Mouse (Mus musculus) megakaryocyte-erythroid progenitor cell, adult 5-6 weeks (primary cell): ENCODE results near the gene Ppp1r35. TPM values are rescaled to one million over a fixed set of nuclear protein-coding genes. Genes with fewer than 3 reads are reported as not detected.

Experiments used
- ATAC-seq: replicated peaks from 2 replicates; pipeline ENCODE4 v1.8.0; 2016; ENCODE audit warnings: mild to moderate bottlenecking, inconsistent platforms; ENCODE audit not compliant: severe bottlenecking, poor library complexity, low FRiP score, low TSS enrichment
- total RNA-seq, 2 experiments: library from RNA; stranded (forward) in 1 of 2; stranded (reverse) in 1 of 2; fragments of 200-1000, 215-1000 nt in 1 of 2; fragments of >200 nt in 1 of 2; fragmentation: Nextera tagmentation in 1 of 2; gene quantifications; 2 replicates each; pipeline ENCODE4 v1.2.3; 2014 to 2017

The Ppp1r35 gene
- total RNA-seq, 2 experiments from 2014 or later, result 40.6 to 60.2 TPM

- ATAC-seq, result no peak
These were observed 43.5 kb downstream of the Ppp1r35 start for GRCm38 (mm10) chr5:137822126-137822525.

DNA sequence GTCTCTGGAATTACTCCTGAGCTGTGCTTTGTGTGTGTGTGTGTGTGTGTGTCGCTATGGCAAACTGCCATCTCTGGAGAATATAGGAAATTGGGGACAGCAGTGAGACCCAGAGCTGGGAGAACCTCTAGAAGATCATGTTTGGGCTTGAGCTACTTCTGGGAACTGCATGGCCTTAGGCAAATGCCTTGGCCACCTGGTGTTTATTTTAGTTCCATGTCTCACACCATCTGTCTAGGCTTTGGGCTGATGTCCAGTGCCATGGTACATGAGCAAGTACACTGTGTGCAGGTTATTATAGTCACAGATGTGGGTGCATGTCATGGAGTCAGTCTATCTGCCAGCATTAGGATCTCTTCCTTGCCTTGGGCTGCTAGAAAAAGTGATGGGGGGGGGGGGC, 44.0 kb downstream of the Ppp1r35 start:
- no peak for ATAC-seq

GRCm38 (mm10) chr5:137823455-137824045, 44.9 kb downstream of the Ppp1r35 start:
- no peak for ATAC-seq

DNA sequence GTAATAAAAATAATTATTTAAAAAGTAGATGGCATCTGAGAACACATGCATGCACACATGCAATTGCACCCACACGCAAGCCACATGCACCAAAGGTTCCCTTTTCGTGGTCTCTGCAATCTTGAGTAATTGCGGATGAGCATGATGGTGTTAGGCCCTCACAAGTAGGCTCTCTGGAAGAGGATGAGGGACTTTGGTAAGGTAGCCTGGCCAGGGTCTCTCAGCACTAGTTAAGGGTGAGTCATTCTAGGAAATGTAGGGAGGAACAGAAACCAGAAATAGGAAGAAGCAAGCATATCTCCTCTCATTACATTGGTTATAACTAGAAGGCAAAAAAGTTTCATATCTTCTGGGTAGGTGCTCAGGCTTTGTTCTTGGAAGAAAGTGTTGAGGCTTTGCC, 46.4 kb downstream of the Ppp1r35 start:
- ATAC-seq, result no peak

DNA sequence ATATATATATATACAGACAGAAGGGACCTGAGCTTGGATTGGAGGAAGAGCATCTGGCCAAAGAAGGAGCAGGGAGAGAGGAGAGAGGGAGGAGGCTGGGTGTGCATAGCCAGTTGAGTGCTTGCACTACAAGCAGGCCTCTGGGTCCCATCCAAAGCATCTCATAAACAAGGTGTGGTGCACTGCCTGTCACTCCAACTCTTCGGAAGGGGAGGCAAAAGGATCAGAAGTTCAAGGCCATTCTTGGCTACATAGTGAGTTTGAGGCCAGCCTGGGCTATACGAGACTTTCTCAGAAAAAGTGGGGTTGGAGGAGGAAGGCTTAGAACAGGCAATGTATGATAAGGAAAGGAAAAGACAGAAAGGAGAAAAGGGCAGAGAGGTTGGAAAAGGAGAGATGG, 47.3 kb downstream of the Ppp1r35 start:
- ATAC-seq, result no peak

DNA sequence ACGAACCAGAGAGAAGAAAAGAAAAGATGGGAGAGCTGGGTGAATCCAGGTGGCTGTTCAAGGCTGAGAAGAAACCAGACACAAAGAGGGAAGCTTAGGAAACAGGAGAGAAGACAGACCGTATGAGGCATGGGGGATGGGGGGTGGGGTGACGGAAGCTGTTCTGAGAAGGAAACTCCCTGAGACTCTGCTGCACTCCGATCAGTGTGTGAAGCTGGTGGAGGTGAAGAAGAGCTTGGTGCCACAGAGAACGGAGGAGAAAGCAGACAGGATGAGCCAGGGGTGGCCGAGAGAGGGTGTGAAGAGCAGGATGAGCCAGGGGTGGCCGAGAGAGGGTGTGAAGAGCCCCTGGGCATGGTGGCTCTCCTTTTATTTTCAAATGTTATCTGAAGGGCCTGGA, 47.8 kb downstream of the Ppp1r35 start:
- no peak for ATAC-seq

DNA sequence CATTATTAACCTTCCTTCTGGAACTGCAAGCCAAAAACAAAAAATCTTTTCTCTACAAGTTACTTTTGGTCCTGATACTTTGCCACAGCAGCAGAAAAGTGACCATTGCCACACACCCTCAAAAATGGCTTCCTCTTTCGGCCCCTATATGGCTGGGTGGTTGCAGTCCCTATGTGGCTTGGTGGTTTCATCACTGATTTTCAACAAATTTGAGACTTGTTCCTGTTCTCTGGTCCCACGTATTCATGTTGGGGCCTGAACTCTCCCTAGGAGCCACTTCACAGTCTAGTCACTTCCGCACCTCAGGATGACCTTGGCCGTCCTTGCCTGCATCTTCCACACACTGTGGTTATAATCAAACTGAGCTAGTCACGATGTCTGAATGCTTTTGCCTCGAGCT, 50.0 kb downstream of the Ppp1r35 start:
- no peak for ATAC-seq

Other genes with a start within 250 kb of the Ppp1r35 start
- not detected in 2 replicates for gene Epo, start 245.6 kb upstream of the Ppp1r35 start, total RNA-seq (2014; fragmentation: Nextera tagmentation)
- gene Epo, start 245.6 kb upstream of the Ppp1r35 start, total RNA-seq (2017), result not detected in 2 replicates
- gene Gnb2, start 245.3 kb upstream of the Ppp1r35 start, total RNA-seq (2014; fragmentation: Nextera tagmentation), result 367 and 396 TPM in 2 replicates
- 155 and 173 TPM in 2 replicates for gene Gnb2, start 245.3 kb upstream of the Ppp1r35 start, total RNA-seq (2017)
- gene Actl6b, start 225.3 kb upstream of the Ppp1r35 start, total RNA-seq (2014; fragmentation: Nextera tagmentation), result not detected in 2 replicates
- not detected in 2 replicates for gene Actl6b, start 225.3 kb upstream of the Ppp1r35 start, total RNA-seq (2017)
- 166 and 215 TPM in 2 replicates for gene Tfr2, start 209.0 kb upstream of the Ppp1r35 start, total RNA-seq (2014; fragmentation: Nextera tagmentation)
- 94.7 and 144 TPM in 2 replicates for gene Tfr2, start 209.0 kb upstream of the Ppp1r35 start, total RNA-seq (2017)
- 258 and 312 TPM in 2 replicates for gene Mospd3, start 177.8 kb upstream of the Ppp1r35 start, total RNA-seq (2014; fragmentation: Nextera tagmentation)
- 15.8 and 18.8 TPM in 2 replicates for gene Mospd3, start 177.8 kb upstream of the Ppp1r35 start, total RNA-seq (2017)
- gene Pcolce, start 165.1 kb upstream of the Ppp1r35 start, total RNA-seq (2014; fragmentation: Nextera tagmentation), result 3.5 TPM in 1 of 2 replicates, not detected in the other
- 0.34 TPM in 1 of 2 replicates, not detected in the other for gene Pcolce, start 165.1 kb upstream of the Ppp1r35 start, total RNA-seq (2017)
- gene Fbxo24, start 149.8 kb upstream of the Ppp1r35 start, total RNA-seq (2014; fragmentation: Nextera tagmentation), result not detected in 2 replicates
- gene Fbxo24, start 149.8 kb upstream of the Ppp1r35 start, total RNA-seq (2017), result not detected in 2 replicates
- gene Lrch4, start 149.7 kb upstream of the Ppp1r35 start, total RNA-seq (2014; fragmentation: Nextera tagmentation), result 56.4 and 79.5 TPM in 2 replicates
- 13.9 and 14.7 TPM in 2 replicates for gene Lrch4, start 149.7 kb upstream of the Ppp1r35 start, total RNA-seq (2017)
- 19.5 and 22.4 TPM in 2 replicates for gene Gm20605, start 149.7 kb upstream of the Ppp1r35 start, total RNA-seq (2014; fragmentation: Nextera tagmentation)
- gene Gm20605, start 149.7 kb upstream of the Ppp1r35 start, total RNA-seq (2017), result 2.8 and 3.1 TPM in 2 replicates
- gene Sap25, start 137.5 kb upstream of the Ppp1r35 start, total RNA-seq (2014; fragmentation: Nextera tagmentation), result 45.8 and 69.9 TPM in 2 replicates
- gene Sap25, start 137.5 kb upstream of the Ppp1r35 start, total RNA-seq (2017), result 10.0 and 12.9 TPM in 2 replicates
- gene Irs3, start 133.1 kb upstream of the Ppp1r35 start, total RNA-seq (2014; fragmentation: Nextera tagmentation), result not detected in 2 replicates
- 0.80 TPM in 1 of 2 replicates, not detected in the other for gene Irs3, start 133.1 kb upstream of the Ppp1r35 start, total RNA-seq (2017)
- 22.7 and 37.5 TPM in 2 replicates for gene Agfg2, start 94.1 kb upstream of the Ppp1r35 start, total RNA-seq (2014; fragmentation: Nextera tagmentation)
- 17.0 TPM in 2 replicates for gene Agfg2, start 94.1 kb upstream of the Ppp1r35 start, total RNA-seq (2017)
- gene Nyap1, start 37.2 kb upstream of the Ppp1r35 start, total RNA-seq (2014; fragmentation: Nextera tagmentation), result 0.57 TPM in 1 of 2 replicates, not detected in the other
- not detected in 2 replicates for gene Nyap1, start 37.2 kb upstream of the Ppp1r35 start, total RNA-seq (2017)
- gene Tsc22d4, start 33.1 kb upstream of the Ppp1r35 start, total RNA-seq (2014; fragmentation: Nextera tagmentation), result 45.4 and 55.2 TPM in 2 replicates
- gene Tsc22d4, start 33.1 kb upstream of the Ppp1r35 start, total RNA-seq (2017), result 43.0 and 66.3 TPM in 2 replicates
- 59.2 and 84.0 TPM in 2 replicates for gene Mepce, start 8.8 kb downstream of the Ppp1r35 start, total RNA-seq (2014; fragmentation: Nextera tagmentation)
- 22.0 and 26.7 TPM in 2 replicates for gene Mepce, start 8.8 kb downstream of the Ppp1r35 start, total RNA-seq (2017)
- 4.2 and 5.5 TPM in 2 replicates for gene Zcwpw1, start 8.9 kb downstream of the Ppp1r35 start, total RNA-seq (2014; fragmentation: Nextera tagmentation)
- gene Zcwpw1, start 8.9 kb downstream of the Ppp1r35 start, total RNA-seq (2017), result 7.8 and 18.7 TPM in 2 replicates
- 6.5 TPM in 1 of 2 replicates, not detected in the other for gene Pilra, start 57.4 kb downstream of the Ppp1r35 start, total RNA-seq (2014; fragmentation: Nextera tagmentation)
- gene Pilra, start 57.4 kb downstream of the Ppp1r35 start, total RNA-seq (2017), result not detected in 2 replicates
- not detected in 2 replicates for gene Pilrb1, start 79.3 kb downstream of the Ppp1r35 start, total RNA-seq (2014; fragmentation: Nextera tagmentation)
- not detected in 2 replicates for gene Pilrb1, start 79.3 kb downstream of the Ppp1r35 start, total RNA-seq (2017)
- 1.5 TPM in 1 of 2 replicates, not detected in the other for gene Pilrb2, start 93.0 kb downstream of the Ppp1r35 start, total RNA-seq (2014; fragmentation: Nextera tagmentation)
- gene Pilrb2, start 93.0 kb downstream of the Ppp1r35 start, total RNA-seq (2017), result not detected in 2 replicates
- not detected in 2 replicates for gene Cyp3a13, start 142.8 kb downstream of the Ppp1r35 start, total RNA-seq (2014; fragmentation: Nextera tagmentation)
- gene Cyp3a13, start 142.8 kb downstream of the Ppp1r35 start, total RNA-seq (2017), result not detected in 2 replicates
- not detected in 2 replicates for gene Gjc3, start 184.2 kb downstream of the Ppp1r35 start, total RNA-seq (2014; fragmentation: Nextera tagmentation)
- not detected in 2 replicates for gene Gjc3, start 184.2 kb downstream of the Ppp1r35 start, total RNA-seq (2017)
- not detected in 2 replicates for gene Azgp1, start 202.7 kb downstream of the Ppp1r35 start, total RNA-seq (2014; fragmentation: Nextera tagmentation)
- not detected in 2 replicates for gene Azgp1, start 202.7 kb downstream of the Ppp1r35 start, total RNA-seq (2017)
- gene Smok3a, start 242.4 kb downstream of the Ppp1r35 start, total RNA-seq (2014; fragmentation: Nextera tagmentation), result not detected in 2 replicates
- gene Smok3a, start 242.4 kb downstream of the Ppp1r35 start, total RNA-seq (2017), result not detected in 2 replicates
- gene Smok3b, start 242.6 kb downstream of the Ppp1r35 start, total RNA-seq (2014; fragmentation: Nextera tagmentation), result not detected in 2 replicates
- not detected in 2 replicates for gene Smok3b, start 242.6 kb downstream of the Ppp1r35 start, total RNA-seq (2017)